Mouse (Mus musculus) G1E (cell line): Measurements from ENCODE around the gene Fam110a. TPM values are rescaled to one million over a fixed set of nuclear protein-coding genes. Genes with fewer than 3 reads are reported as not detected.
A peak's percentile ranks its signal among the peaks of the same experiment; 100 is the strongest.

Experiments used
- ATAC-seq: 2 replicates; pipeline ENCODE4 v1.8.0; 2016; ENCODE audit warnings: mild to moderate bottlenecking; ENCODE audit not compliant: insufficient number of reproducible peaks, poor library complexity, low FRiP score, severe bottlenecking; ENCODE audit errors: extremely low read depth
- DNase-seq: peaks from one replicate; pipeline ENCODE4 v3.0.0; 2012; ENCODE audit warnings: low spot score
- H3K27me3 ChIP-seq: 2 replicates; pipeline ENCODE4 v1.6.1; 2012; ENCODE audit warnings: mild to moderate bottlenecking, low read length, inconsistent platforms; ENCODE audit not compliant: insufficient read depth
- H3K36me3 ChIP-seq: replicated peaks from 2 replicates; pipeline ENCODE3; 2012; ENCODE audit warnings: mild to moderate bottlenecking, inconsistent platforms
- H3K4me1 ChIP-seq: 2 replicates; pipeline ENCODE4 v1.6.1; 2012; ENCODE audit warnings: low read depth, low read length, inconsistent platforms, mixed read lengths; ENCODE audit not compliant: insufficient read depth
- H3K4me3 ChIP-seq: 2 replicates; pipeline ENCODE4 v1.5.1; 2012; ENCODE audit warnings: low read depth, mild to moderate bottlenecking, inconsistent platforms, low read length, moderate library complexity, mixed read lengths
- H3K9me3 ChIP-seq: replicated peaks from 2 replicates; pipeline ENCODE4 v1.6.1; 2012; ENCODE audit warnings: inconsistent platforms
- CTCF ChIP-seq: IDR thresholded peaks from 2 replicates; pipeline ENCODE4 v1.5.1; 2012; ENCODE audit warnings: low read depth, low read length, inconsistent platforms, mixed read lengths
- GATA1 ChIP-seq: IDR thresholded peaks from 2 replicates; pipeline ENCODE4 v1.6.1; 2012; ENCODE audit warnings: borderline replicate concordance, low read length, inconsistent platforms, mixed read lengths
- GATA2 ChIP-seq: IDR thresholded peaks from 2 replicates; pipeline ENCODE4 v1.6.1; 2012; ENCODE audit warnings: low read depth, low read length, inconsistent platforms, borderline replicate concordance
- POLR2AphosphoS5 ChIP-seq: IDR thresholded peaks from 2 replicates; pipeline ENCODE4 v1.6.1; 2012; ENCODE audit warnings: low read depth, low read length, inconsistent platforms; ENCODE audit not compliant: insufficient replicate concordance
- TAL1 ChIP-seq: conservative IDR thresholded peaks from 2 replicates; pipeline ENCODE4 v1.6.1; 2012; ENCODE audit warnings: low read depth, low read length, inconsistent platforms, mixed read lengths
- polyA plus RNA-seq: library from polyadenylated mRNA; stranded (reverse); fragments of >175 nt; gene quantifications from 2 replicates; pipeline ENCODE4 v1.2.3, GENCODE M21; 2012
- total RNA-seq, 2 experiments: library from RNA; stranded (forward) in 1 of 2; stranded (reverse) in 1 of 2; fragments of 200-1000 nt in 1 of 2; fragments of >200 nt in 1 of 2; fragmentation: Nextera tagmentation in 1 of 2; gene quantifications; 2 replicates each; pipeline ENCODE4 v1.2.3; 2014 to 2017

Gene Fam110a
- total and polyA plus RNA-seq, 3 experiments: 3.8 to 24.7 (median 5.2) TPM

DNA sequence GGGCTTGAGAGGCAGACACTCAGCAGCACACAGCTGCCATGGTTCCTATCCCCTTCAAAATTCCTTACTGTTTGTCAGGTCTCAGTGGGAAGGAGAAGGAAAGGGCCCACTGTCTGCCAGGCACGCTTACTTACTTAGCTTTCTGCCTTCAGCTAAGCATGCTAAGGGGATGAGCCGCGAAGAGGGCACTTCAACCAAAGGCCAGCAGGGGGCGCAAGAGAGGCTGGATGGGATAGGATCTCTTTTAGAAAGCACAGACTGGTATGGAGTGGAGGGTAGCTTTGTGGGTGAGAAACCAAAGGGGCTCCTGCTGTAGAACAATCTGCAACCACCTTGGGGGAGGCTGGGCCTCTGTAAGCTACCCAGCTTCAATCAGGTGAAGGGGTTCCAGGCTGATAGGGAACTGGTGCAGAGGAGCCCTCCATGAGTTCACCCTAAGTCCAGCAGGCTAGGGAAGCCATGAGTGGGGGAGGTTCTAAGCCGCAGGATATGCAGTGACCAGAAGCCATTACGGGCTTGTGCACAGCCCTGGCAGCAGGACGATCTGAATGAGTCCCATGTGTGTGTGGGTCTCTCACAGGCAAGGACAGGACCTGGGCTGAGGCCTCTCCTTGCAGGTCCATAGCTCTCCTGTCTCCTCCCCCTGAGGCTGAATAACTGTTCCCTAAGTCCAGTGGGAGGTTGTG, 49.5 kb downstream of the Fam110a start:
- peaks cover 8% of the 10 kb centered on the region; the same call in 1 of the 2 replicates for H3K27me3 ChIP-seq
- H3K36me3 ChIP-seq: no peaks in the 10 kb centered on the region
- peak; percentile 64 for DNase-seq
- no peak for TF ChIP-seq TAL1
- TF ChIP-seq CTCF: peak; percentile 88
- no peak for TF ChIP-seq POLR2AphosphoS5
- TF ChIP-seq GATA1: no peak
- TF ChIP-seq GATA2: no peak
- no peaks in the 10 kb centered on the region for H3K4me1 ChIP-seq
- no peak; the same call in 1 of the 2 replicates for ATAC-seq
- no peaks in the 10 kb centered on the region for H3K9me3 ChIP-seq
- H3K4me3 ChIP-seq: no peak overlapping the region

DNA sequence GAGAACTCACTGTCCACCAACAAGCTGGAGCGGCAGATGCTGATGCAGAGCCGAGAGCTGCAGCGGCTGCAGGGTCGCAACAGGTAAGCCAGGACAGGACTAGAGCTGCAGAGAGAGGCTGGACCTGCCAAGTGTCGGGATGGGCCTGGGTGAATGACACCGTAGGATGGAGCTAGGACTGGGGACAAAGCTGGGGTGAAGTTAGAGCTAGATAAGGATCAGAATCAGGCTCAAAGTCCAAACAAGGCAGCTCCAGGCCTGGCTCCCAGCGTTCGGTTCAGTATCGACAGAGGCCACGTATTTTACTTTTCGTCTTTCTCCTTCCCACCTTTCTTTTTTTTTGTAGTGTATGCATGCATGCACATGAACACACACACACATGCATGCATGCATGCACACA, 52.9 kb downstream of the Fam110a start:
- TF ChIP-seq GATA1 (no peak), GATA2 (no peak), POLR2AphosphoS5 (no peak), CTCF (no peak), TAL1 (no peak)
- H3K4me1 ChIP-seq: no peaks in the 10 kb centered on the region
- no peaks in the 10 kb centered on the region for H3K36me3 ChIP-seq
- no peak overlapping the region for H3K4me3 ChIP-seq
- ATAC-seq (no peak), DNase-seq (no peak)
- H3K27me3 ChIP-seq: peaks cover 8% of the 10 kb centered on the region
- H3K9me3 ChIP-seq: no peaks in the 10 kb centered on the region

DNA sequence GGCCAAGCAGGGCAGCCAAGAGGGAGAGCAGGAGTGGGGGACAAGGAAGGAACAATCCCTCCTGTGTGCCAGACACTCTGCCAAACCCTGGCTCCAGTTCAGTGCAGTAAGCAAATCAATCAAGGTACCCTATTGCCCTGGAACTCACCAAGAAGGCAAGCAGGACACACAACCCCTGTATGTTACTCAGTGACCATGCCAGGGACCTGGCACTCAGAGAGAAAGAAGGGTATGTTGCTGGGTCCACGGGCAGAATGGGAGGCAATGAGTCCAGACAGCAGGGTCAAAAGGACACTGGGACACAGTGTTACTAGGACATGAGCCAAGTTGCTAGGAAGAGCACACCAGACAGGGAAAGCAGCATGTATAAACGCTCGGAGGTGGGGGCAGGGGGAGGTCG, 54.3 kb downstream of the Fam110a start:
- no peaks in the 10 kb centered on the region for H3K9me3 ChIP-seq
- DNase-seq (no peak), ATAC-seq (no peak)
- H3K4me3 ChIP-seq: no peak overlapping the region
- TF ChIP-seq CTCF: no peak
- no peak for TF ChIP-seq POLR2AphosphoS5
- no peak for TF ChIP-seq GATA2
- TF ChIP-seq TAL1: no peak
- no peak for TF ChIP-seq GATA1
- H3K27me3 ChIP-seq: peaks cover 8% of the 10 kb centered on the region
- H3K36me3 ChIP-seq: no peaks in the 10 kb centered on the region
- no peaks in the 10 kb centered on the region for H3K4me1 ChIP-seq

GRCm38 (mm10) chr2:151924276-151924675, 55.7 kb downstream of the Fam110a start:
- no peak for TF ChIP-seq GATA1
- TF ChIP-seq CTCF: no peak
- TF ChIP-seq TAL1: no peak
- Histone ChIP-seq H3K36me3 (no peaks in the 10 kb centered on the region), H3K4me1 (no peaks in the 10 kb centered on the region), H3K27me3 (peaks cover 5% of the 10 kb centered on the region), H3K4me3 (no peak overlapping the region), H3K9me3 (no peaks in the 10 kb centered on the region)
- ATAC-seq (no peak), DNase-seq (no peak)

GRCm38 (mm10) chr2:151921596-151921995, 58.4 kb downstream of the Fam110a start:
- no peaks in the 10 kb centered on the region for H3K36me3 ChIP-seq
- ATAC-seq: no peak
- TF ChIP-seq POLR2AphosphoS5 (no peak), GATA2 (no peak), GATA1 (no peak), CTCF (no peak)

GRCm38 (mm10) chr2:151921068-151921467, 59.0 kb downstream of the Fam110a start:
- Histone ChIP-seq H3K4me3 (no peak overlapping the region), H3K27me3 (no peaks in the 10 kb centered on the region; the same call in 1 of the 2 replicates), H3K4me1 (no peaks in the 10 kb centered on the region), H3K9me3 (no peaks in the 10 kb centered on the region), H3K36me3 (no peaks in the 10 kb centered on the region)
- no peak for ATAC-seq
- DNase-seq: no peak
- TF ChIP-seq TAL1 (no peak), GATA2 (no peak), POLR2AphosphoS5 (no peak), GATA1 (no peak), CTCF (no peak)

More at GRCm38 (mm10) chr2:151921596-151921995, 58.4 kb downstream of the Fam110a start:
- no peaks in the 10 kb centered on the region for H3K4me1 ChIP-seq
- no peak overlapping the region for H3K4me3 ChIP-seq
- H3K27me3 ChIP-seq: no peaks in the 10 kb centered on the region; the same call in 1 of the 2 replicates
- no peak for DNase-seq
- no peaks in the 10 kb centered on the region for H3K9me3 ChIP-seq

Other genes starting within 250 kb of the Fam110a start
- 52.6 and 62.0 TPM in 2 replicates for gene Psmf1, start 236.0 kb downstream of the Fam110a start, total RNA-seq (2014; fragmentation: Nextera tagmentation)
- gene Psmf1, start 236.0 kb downstream of the Fam110a start, total RNA-seq (2017): 20.2 and 26.8 TPM in 2 replicates
- gene Psmf1, start 236.0 kb downstream of the Fam110a start, polyA plus RNA-seq: 13.9 and 54.8 TPM in 2 replicates
- not detected in 2 replicates for gene Rspo4, start 137.3 kb downstream of the Fam110a start, total RNA-seq (2014; fragmentation: Nextera tagmentation)
- 0.11 TPM in 1 of 2 replicates, not detected in the other for gene Rspo4, start 137.3 kb downstream of the Fam110a start, total RNA-seq (2017)
- not detected in 2 replicates for gene Rspo4, start 137.3 kb downstream of the Fam110a start, polyA plus RNA-seq
- not detected in 2 replicates for gene Angpt4, start 69.0 kb downstream of the Fam110a start, total RNA-seq (2014; fragmentation: Nextera tagmentation)
- not detected in 2 replicates for gene Angpt4, start 69.0 kb downstream of the Fam110a start, total RNA-seq (2017)
- not detected in 2 replicates for gene Angpt4, start 69.0 kb downstream of the Fam110a start, polyA plus RNA-seq
- not detected in 2 replicates for gene Slc52a3, start 16.3 kb upstream of the Fam110a start, total RNA-seq (2014; fragmentation: Nextera tagmentation)
- 0.05 TPM in 1 of 2 replicates, not detected in the other for gene Slc52a3, start 16.3 kb upstream of the Fam110a start, total RNA-seq (2017)
- 0.02 TPM in 1 of 2 replicates, not detected in the other for gene Slc52a3, start 16.3 kb upstream of the Fam110a start, polyA plus RNA-seq
- not detected in 2 replicates for gene Scrt2, start 101.3 kb upstream of the Fam110a start, total RNA-seq (2014; fragmentation: Nextera tagmentation)
- gene Scrt2, start 101.3 kb upstream of the Fam110a start, total RNA-seq (2017): 0.05 TPM in 1 of 2 replicates, not detected in the other
- gene Scrt2, start 101.3 kb upstream of the Fam110a start, polyA plus RNA-seq: not detected in 2 replicates
- gene Srxn1, start 125.3 kb upstream of the Fam110a start, total RNA-seq (2014; fragmentation: Nextera tagmentation): 2.9 and 5.5 TPM in 2 replicates
- 17.8 and 21.0 TPM in 2 replicates for gene Srxn1, start 125.3 kb upstream of the Fam110a start, total RNA-seq (2017)
- 2.5 and 4.0 TPM in 2 replicates for gene Srxn1, start 125.3 kb upstream of the Fam110a start, polyA plus RNA-seq
- gene Tcf15, start 163.3 kb upstream of the Fam110a start, total RNA-seq (2014; fragmentation: Nextera tagmentation): not detected in 2 replicates
- gene Tcf15, start 163.3 kb upstream of the Fam110a start, total RNA-seq (2017): not detected in 2 replicates
- gene Tcf15, start 163.3 kb upstream of the Fam110a start, polyA plus RNA-seq: not detected in 2 replicates
- gene Csnk2a1, start 246.6 kb upstream of the Fam110a start, total RNA-seq (2014; fragmentation: Nextera tagmentation): 180 and 190 TPM in 2 replicates
- 158 and 187 TPM in 2 replicates for gene Csnk2a1, start 246.6 kb upstream of the Fam110a start, total RNA-seq (2017)
- 9.8 and 16.4 TPM in 2 replicates for gene Csnk2a1, start 246.6 kb upstream of the Fam110a start, polyA plus RNA-seq